Mouse (Mus musculus) heart, adult 2 months (tissue): Measurements from ENCODE around the gene Slamf9.

Source experiments
- CTCF ChIP-seq: fragments of 200-600 bp; IDR thresholded peaks from 2 replicates; pipeline ENCODE4 v1.8.1; 2022; ENCODE audit warnings: antibody characterized with exemption, mild to moderate bottlenecking, moderate library complexity
- EP300 ChIP-seq: fragments of 200-500 bp; IDR thresholded peaks from 2 replicates; pipeline ENCODE4 v1.6.1; 2011; ENCODE audit warnings: low read depth, low read length, control low read depth; ENCODE audit not compliant: insufficient read depth
- POLR2A ChIP-seq: fragments of 200-500 bp; IDR thresholded peaks from 2 replicates; pipeline ENCODE4 v1.6.1; 2011; ENCODE audit warnings: mild to moderate bottlenecking, low read depth, low read length, control low read depth; ENCODE audit not compliant: insufficient read depth

- no peak for TF ChIP-seq POLR2A
- TF ChIP-seq CTCF = peak; percentile 9; the same call in 1 of the 2 replicates
- no peak for TF ChIP-seq EP300
Measured at GRCm38 (mm10) chr1:172430731-172431220, 44.4 kb upstream of the Slamf9 start.
